Mouse (Mus musculus) myocyte (in vitro differentiated cells): ENCODE results near the gene Spata33. TPM values are rescaled to one million over a fixed set of nuclear protein-coding genes. Genes with fewer than 3 reads are reported as not detected.
A peak's percentile ranks its signal among the peaks of the same experiment; 100 is the strongest.
"Not testable (repeated sequence)": the region's sequence is repeated elsewhere in the genome, so short reads cannot be mapped to it uniquely, and the experiment has no call there.

Source experiments
- H3K27me3 ChIP-seq: one replicate; pipeline ENCODE4 v1.6.1; 2011; ENCODE audit not compliant: control insufficient read depth, insufficient read depth, insufficient read length
- H3K36me3 ChIP-seq: one replicate; pipeline ENCODE4 v1.6.1; 2011; ENCODE audit not compliant: control insufficient read depth, insufficient read depth
- H3K4me2 ChIP-seq: one replicate; pipeline ENCODE4 v1.6.1; 2011; ENCODE audit warnings: low read depth, control low read depth
- H3K4me3 ChIP-seq: one replicate; pipeline ENCODE4 v1.5.1; 2011; ENCODE audit warnings: mild to moderate bottlenecking, control low read depth, moderate library complexity
- H3K79me2 ChIP-seq: one replicate; pipeline ENCODE4 v1.6.1; 2011; ENCODE audit not compliant: control insufficient read depth, insufficient read depth
- H3ac ChIP-seq: one replicate; pipeline ENCODE4 v1.6.1; 2011; ENCODE audit not compliant: control insufficient read depth, insufficient read length
- CEBPB ChIP-seq: IDR thresholded peaks from 2 replicates; pipeline ENCODE4 v1.6.1; 2011; ENCODE audit warnings: mild to moderate bottlenecking, moderate library complexity; ENCODE audit not compliant: poor library complexity, insufficient read depth, severe bottlenecking
- E2F4 ChIP-seq: IDR thresholded peaks from one replicate; pipeline ENCODE4 v1.6.1; 2011; ENCODE audit warnings: mild to moderate bottlenecking, control low read depth, moderate library complexity; ENCODE audit not compliant: insufficient read depth
- MAX ChIP-seq: IDR thresholded peaks from one replicate; pipeline ENCODE4 v1.6.1; 2011; ENCODE audit warnings: low read depth, mild to moderate bottlenecking, control low read depth
- MYOD1 ChIP-seq, 3 experiments: IDR thresholded peaks; one replicate each; pipeline ENCODE4 v1.6.1; 2011; ENCODE audit warnings: control low read depth in 2 of 3, low read depth in 2 of 3, mild to moderate bottlenecking in 2 of 3, moderate library complexity in 1 of 3; ENCODE audit not compliant: insufficient read length in 2 of 3, control insufficient read depth in 1 of 3
- MYOG ChIP-seq, 3 experiments: IDR thresholded peaks; one replicate each; pipeline ENCODE4 v1.6.1; 2011; ENCODE audit warnings: control low read depth in 2 of 3, low read depth in 2 of 3, mild to moderate bottlenecking in 2 of 3; ENCODE audit not compliant: insufficient read length in 2 of 3, control insufficient read depth in 1 of 3, insufficient read depth in 1 of 3
- POLR2A ChIP-seq: IDR thresholded peaks from one replicate; pipeline ENCODE4 v1.6.1; 2011; ENCODE audit warnings: low read depth, mild to moderate bottlenecking, control low read depth, moderate library complexity; ENCODE audit not compliant: insufficient read length
- POLR2AphosphoS2 ChIP-seq: IDR thresholded peaks from one replicate; pipeline ENCODE4 v1.6.1; 2011; ENCODE audit warnings: low read depth, control low read depth; ENCODE audit not compliant: insufficient read length
- REST ChIP-seq: IDR thresholded peaks from one replicate; pipeline ENCODE4 v1.6.1; 2011; ENCODE audit warnings: mild to moderate bottlenecking, control low read depth, moderate library complexity; ENCODE audit not compliant: insufficient read depth, insufficient read length
- SRF ChIP-seq: IDR thresholded peaks from one replicate; pipeline ENCODE4 v1.6.1; 2011; ENCODE audit warnings: low read depth; ENCODE audit not compliant: control insufficient read depth, insufficient read length
- TCF12 ChIP-seq: IDR thresholded peaks from one replicate; pipeline ENCODE4 v1.6.1; 2011; ENCODE audit warnings: mild to moderate bottlenecking, control low read depth; ENCODE audit not compliant: poor library complexity, insufficient read depth, severe bottlenecking
- TCF3 ChIP-seq: IDR thresholded peaks from one replicate; pipeline ENCODE4 v1.6.1; 2011; ENCODE audit warnings: low read depth, control low read depth; ENCODE audit not compliant: insufficient read length
- USF1 ChIP-seq: IDR thresholded peaks from one replicate; pipeline ENCODE4 v1.6.1; 2011; ENCODE audit warnings: low read depth, mild to moderate bottlenecking, control low read depth, moderate library complexity
- polyA plus RNA-seq: library from polyadenylated mRNA; unstranded; fragments of >200 nt; fragmentation: generic; extraction: Trizol; gene quantifications from one replicate; pipeline ENCODE4 v1.2.1, GENCODE M21; 2012; ENCODE audit warnings: missing spikeins

The Spata33 gene
- polyA plus RNA-seq, 1 experiment, result 2.5 TPM

GRCm38 (mm10) chr8:123257114-123257513 lies 44.5 kb downstream of the Spata33 start:
- H3K36me3 ChIP-seq, result peaks cover 13% of the 10 kb centered on the region
- peaks cover 23% of the 10 kb centered on the region for H3K79me2 ChIP-seq
- peak overlapping the region; percentile 45 for H3K4me2 ChIP-seq
- no peak overlapping the region for H3ac ChIP-seq
- H3K27me3 ChIP-seq, result no peaks in the 10 kb centered on the region
- H3K4me3 ChIP-seq, result no peak overlapping the region
- no peak for TF ChIP-seq MAX
- TF ChIP-seq POLR2AphosphoS2, result peak; percentile 4
- TF ChIP-seq MYOG (IDR thresholded peaks at IDR 0.05; ENCODE audit: control insufficient read depth in 1 of 3, insufficient read depth in 1 of 3, insufficient read length in 2 of 3, low read depth in 2 of 3), result peak; percentile 13 to 91 (median 42)
- no peak for TF ChIP-seq TCF3
- no peak for TF ChIP-seq CEBPB
- TF ChIP-seq POLR2A, result no peak
- TF ChIP-seq USF1, result no peak
- peak; percentile 56 to 96 (median 96) for TF ChIP-seq MYOD1 (IDR thresholded peaks at IDR 0.05; ENCODE audit: control insufficient read depth in 1 of 3, insufficient read length in 2 of 3, low read depth in 2 of 3)
- TF ChIP-seq SRF, result peak; percentile 60
- TF ChIP-seq REST, result no peak
- TF ChIP-seq TCF12, result peak; percentile 6
- no peak for TF ChIP-seq E2F4

- H3K79me2 ChIP-seq, result peaks cover 23% of the 10 kb centered on the region
- H3K27me3 ChIP-seq, H3K4me3 ChIP-seq, H3K4me2 ChIP-seq, H3ac ChIP-seq: not testable (repeated sequence)
- peaks cover 13% of the 10 kb centered on the region for H3K36me3 ChIP-seq
Measured at GRCm38 (mm10) chr8:123257593-123257992, 45.0 kb downstream of the Spata33 start.

GRCm38 (mm10) chr8:123267926-123268656 lies 55.5 kb downstream of the Spata33 start:
- Histone ChIP-seq H3K27me3 (no peaks in the 10 kb centered on the region), H3K4me2 (no peak overlapping the region), H3K36me3 (peaks cover 9% of the 10 kb centered on the region), H3K79me2 (no peaks in the 10 kb centered on the region), H3ac (no peak overlapping the region), H3K4me3 (no peak overlapping the region)
- TF ChIP-seq SRF, result no peak
- peak in 1 of 3 experiments; percentile 28 for TF ChIP-seq MYOG (IDR thresholded peaks at IDR 0.05; ENCODE audit: control insufficient read depth in 1 of 3, insufficient read depth in 1 of 3, insufficient read length in 2 of 3, low read depth in 2 of 3)
- no peak for TF ChIP-seq CEBPB
- TF ChIP-seq USF1, result no peak
- TF ChIP-seq POLR2AphosphoS2, result peak; percentile 2
- no peak for TF ChIP-seq MAX

- H3K36me3 ChIP-seq, result peaks cover 4% of the 10 kb centered on the region
- TF ChIP-seq CEBPB (no peak), POLR2AphosphoS2 (peak; percentile 55)
- no peaks in the 10 kb centered on the region for H3K79me2 ChIP-seq
- no peak overlapping the region for H3ac ChIP-seq
- H3K27me3 ChIP-seq, result no peaks in the 10 kb centered on the region
- no peak overlapping the region for H3K4me2 ChIP-seq
- no peak overlapping the region for H3K4me3 ChIP-seq
Measured at GRCm38 (mm10) chr8:123271147-123271546, 58.5 kb downstream of the Spata33 start.

Other genes with a start within 250 kb of the Spata33 start
- 56.4 TPM for gene Ankrd11, start 170.6 kb upstream of the Spata33 start, polyA plus RNA-seq
- gene Spg7, start 149.9 kb upstream of the Spata33 start, polyA plus RNA-seq, result 83.4 TPM
- gene Rpl13, start 110.5 kb upstream of the Spata33 start, polyA plus RNA-seq, result 3,059 TPM
- gene Cpne7, start 95.5 kb upstream of the Spata33 start, polyA plus RNA-seq, result 0.16 TPM
- gene Sult5a1, start 54.5 kb upstream of the Spata33 start, polyA plus RNA-seq, result 0.08 TPM
- 12.9 TPM for gene Dpep1, start 26.6 kb upstream of the Spata33 start, polyA plus RNA-seq
- 114 TPM for gene Chmp1a, start 69 bp upstream of the Spata33 start, polyA plus RNA-seq
- gene Cdk10, start 12.0 kb downstream of the Spata33 start, polyA plus RNA-seq, result 31.0 TPM
- gene Spata2l, start 23.4 kb downstream of the Spata33 start, polyA plus RNA-seq, result 1.1 TPM
- 12.1 TPM for gene Zfp276, start 41.4 kb downstream of the Spata33 start, polyA plus RNA-seq
- 12.7 TPM for gene Vps9d1, start 41.5 kb downstream of the Spata33 start, polyA plus RNA-seq
- 4.0 TPM for gene Fanca, start 105.7 kb downstream of the Spata33 start, polyA plus RNA-seq
- 6.8 TPM for gene Spire2, start 119.9 kb downstream of the Spata33 start, polyA plus RNA-seq
- 177 TPM for gene Tcf25, start 160.9 kb downstream of the Spata33 start, polyA plus RNA-seq
- 0.02 TPM for gene Mc1r, start 194.3 kb downstream of the Spata33 start, polyA plus RNA-seq
- 85.5 TPM for gene Tubb3, start 198.6 kb downstream of the Spata33 start, polyA plus RNA-seq
- 19.6 TPM for gene Def8, start 210.7 kb downstream of the Spata33 start, polyA plus RNA-seq